ENCODE assay signal across 8 mouse cellular contexts in genomic region chr4:83525690-83526055, GRCm38 (mm10). TPM values are rescaled to one million over a fixed set of nuclear protein-coding genes. Genes with fewer than 3 reads are reported as not detected.
A peak's percentile ranks its signal among the peaks of the same experiment; 100 is the strongest.
DNase-seq lines count a peak whose midpoint lies in the region; ATAC-seq lines count a peak whose summit lies in the region.

No protein-coding gene starts in this region.

- H3K4me1 ChIP-seq in hindbrain, embryonic 13.5 days (replicated peaks): peaks cover 18% of the 10 kb centered on the region

- no peaks in the 10 kb centered on the region for H3K9me3 ChIP-seq in hindbrain, embryonic 13.5 days

- H3K27me3 ChIP-seq in hindbrain, embryonic 13.5 days: no peaks in the 10 kb centered on the region

- peak overlapping the region; percentile 98 for H3K27ac ChIP-seq in hindbrain, embryonic 13.5 days

- H3K9ac ChIP-seq in hindbrain, embryonic 13.5 days: peak overlapping the region; percentile 80

- H3K4me2 ChIP-seq in hindbrain, embryonic 13.5 days: peak overlapping the region; percentile 85

- H3K4me3 ChIP-seq in hindbrain, embryonic 13.5 days: peak overlapping the region; percentile 72

- ATAC-seq in hindbrain, embryonic 13.5 days (ENCODE audit: low FRiP score): peak; percentile 81; the same call in 1 of the 2 replicates
- peak; percentile 58 for ATAC-seq in megakaryocyte progenitor cell, adult 5-6 weeks (replicated peaks; ENCODE audit: poor library complexity)

- DNase-seq in gastrocnemius, postnatal 4 days (ENCODE audit: low spot score in 2 of 2): peak; percentile 26 to 53
- no peak for DNase-seq in gastrocnemius, postnatal 10 days
- DNase-seq in 3T3-L1 (ENCODE audit: low read depth, low spot score): peak; percentile 65
- DNase-seq in c-Kit-positive CD71-negative TER-119-negative erythroid progenitor cells, embryonic 14.5 days (ENCODE audit: low read depth): peak; percentile 17
- no peak for DNase-seq in layer of hippocampus, adult 11-12 months (ENCODE audit: low spot score)
- no peak for DNase-seq in spleen, postnatal 10 days (ENCODE audit: low spot score in 2 of 2)

- WGBS in hindbrain, embryonic 13.5 days: under 1% methylated on average over 18 of the region's 18 CpGs

- no peaks in the 10 kb centered on the region for H3K36me3 ChIP-seq in hindbrain, embryonic 13.5 days

RNA-seq across cellular contexts. Expression of gene Ccdc171, which starts 0.3 kb away (rescaled TPM):
- 1 to 10 TPM; 1.9 to 2.1 TPM for total RNA-seq in gastrocnemius, postnatal 4 days (2021)
- total RNA-seq in gastrocnemius, postnatal 10 days (2021): 1 to 10 TPM; 1.0 to 1.2 TPM
- polyA plus RNA-seq in hindbrain, embryonic 13.5 days (2015; fragmentation: Nextera tagmentation; extraction: Ambion mirVana): 4.1 and 5.0 TPM in 2 replicates
- total RNA-seq in megakaryocyte progenitor cell, adult 5-6 weeks (2015): 3.4 and 5.9 TPM in 2 replicates
- 6.2 and 8.7 TPM in 2 replicates for total RNA-seq in megakaryocyte progenitor cell, adult 5-6 weeks (2017)

RNA-seq across cellular contexts. Expression of gene Psip1, which starts 39.4 kb away (rescaled TPM):
- total RNA-seq in gastrocnemius, postnatal 4 days (2021): 10 to 100 TPM; 53.5 to 55.0 TPM
- total RNA-seq in gastrocnemius, postnatal 10 days (2021): 10 to 100 TPM; 31.8 to 37.5 TPM
- polyA plus RNA-seq in hindbrain, embryonic 13.5 days (2015; fragmentation: Nextera tagmentation; extraction: Ambion mirVana): 289 and 292 TPM in 2 replicates
- 154 and 173 TPM in 2 replicates for total RNA-seq in megakaryocyte progenitor cell, adult 5-6 weeks (2015)
- total RNA-seq in megakaryocyte progenitor cell, adult 5-6 weeks (2017): 158 and 198 TPM in 2 replicates

Comparison
In these comparisons a context has a peak if more than half of its experiments do, and no peak if none do; other contexts are left out.
1. DNase-seq: peak in gastrocnemius, postnatal 4 days (2 of 2), 3T3-L1 (single experiment) and c-Kit-positive CD71-negative TER-119-negative erythroid progenitor cells, embryonic 14.5 days (single experiment); none in gastrocnemius, postnatal 10 days (single experiment), layer of hippocampus, adult 11-12 months (single experiment) and spleen, postnatal 10 days (0 of 2).